Comparison of ENCODE assay signal across 33 mouse cellular contexts in genomic region chr16:31403971-31404370, GRCm38 (mm10).
"Had no signal": no experiment of that assay in that cellular context is flagged by ENCODE, and none has a peak within 500 bp of the region (broad histone marks: within the 10 kb centered on the region; RNA-seq: fewer than 3 reads in every experiment).

No protein-coding gene starts in this region.

- H3K36me3 ChIP-seq: heart, embryonic 10.5 days; heart, embryonic 12.5 days; heart, embryonic 13.5 days; heart, embryonic 15.5 days; hindbrain, embryonic 10.5 days; hindbrain, embryonic 12.5 days; hindbrain, embryonic 13.5 days; hindbrain, embryonic 15.5 days; intestine, embryonic 15.5 days; kidney, embryonic 15.5 days had no signal

- H3K9me3 ChIP-seq: heart, embryonic 10.5 days; heart, embryonic 12.5 days; heart, embryonic 13.5 days; heart, embryonic 15.5 days; hindbrain, embryonic 10.5 days; hindbrain, embryonic 12.5 days; hindbrain, embryonic 13.5 days; hindbrain, embryonic 15.5 days; intestine, embryonic 15.5 days; kidney, embryonic 15.5 days had no signal

- H3K27ac ChIP-seq: heart, embryonic 10.5 days; heart, embryonic 13.5 days; heart, embryonic 15.5 days; hindbrain, embryonic 10.5 days; hindbrain, embryonic 12.5 days; hindbrain, embryonic 13.5 days; hindbrain, embryonic 14.5 days; hindbrain, embryonic 15.5 days; hindbrain, postnatal 0 days; intestine, embryonic 15.5 days; kidney, embryonic 15.5 days; kidney, postnatal 0 days; layer of hippocampus, adult 2 months; left cerebral cortex, adult 2 months had no signal

- ATAC-seq: hindbrain, embryonic 16.5 days; hindbrain, postnatal 0 days; inflammation-experienced regulatory T-cells, adult 6 months; intestine, embryonic 15.5 days; intestine, embryonic 16.5 days; intestine, postnatal 0 days had no signal

- H3K4me1 ChIP-seq: heart, embryonic 12.5 days; heart, embryonic 13.5 days; heart, embryonic 15.5 days; hindbrain, embryonic 12.5 days; hindbrain, embryonic 13.5 days; hindbrain, embryonic 15.5 days; intestine, embryonic 15.5 days had no signal

- H3K9ac ChIP-seq: heart, embryonic 12.5 days; heart, embryonic 13.5 days; heart, embryonic 15.5 days; hindbrain, embryonic 12.5 days; hindbrain, embryonic 13.5 days; hindbrain, embryonic 14.5 days; hindbrain, embryonic 15.5 days; intestine, embryonic 15.5 days; kidney, embryonic 15.5 days had no signal

- DNase-seq: heart, postnatal 14 days; heart, postnatal 36 days; heart, postnatal 4 days; kidney, adult 18-20 months; kidney, adult 8-10 months; kidney, adult 9 months; kidney, postnatal 10 days; kidney, postnatal 14 days; kidney, postnatal 25 days; kidney, postnatal 36 days; kidney, postnatal 4 days; layer of hippocampus, adult 9-11 months; layer of hippocampus, postnatal 36 days had no signal

- H3K27me3 ChIP-seq: heart, embryonic 12.5 days; heart, embryonic 13.5 days; heart, embryonic 15.5 days; hindbrain, embryonic 12.5 days; hindbrain, embryonic 13.5 days; hindbrain, embryonic 15.5 days; intestine, embryonic 15.5 days; kidney, embryonic 15.5 days had no signal

- H3K4me3 ChIP-seq: heart, embryonic 10.5 days; heart, embryonic 12.5 days; heart, embryonic 13.5 days; heart, embryonic 15.5 days; hindbrain, embryonic 10.5 days; hindbrain, embryonic 12.5 days; hindbrain, embryonic 13.5 days; hindbrain, embryonic 15.5 days; intestine, embryonic 15.5 days; kidney, embryonic 15.5 days; layer of hippocampus, adult 2 months; left cerebral cortex, adult 2 months had no signal

- H3K4me2 ChIP-seq: heart, embryonic 11.5 days; heart, embryonic 12.5 days; heart, embryonic 13.5 days; heart, embryonic 15.5 days; hindbrain, embryonic 12.5 days; hindbrain, embryonic 13.5 days; hindbrain, embryonic 14.5 days; hindbrain, embryonic 15.5 days; intestine, embryonic 15.5 days; kidney, embryonic 15.5 days had no signal
